Mouse (Mus musculus) natural killer cell, adult 2 months (primary cell): ENCODE measurements at regions not wholly inside any gene's neighbourhood (a gene's known extent, or its start where the extent isn't known, plus 50 kb on each side); places are given as distances from the start of the nearest gene placed in this dataset.

Experiments
- DNase-seq, 2 experiments: peaks; one replicate each; pipeline ENCODE4 v3.0.0; 2022; ENCODE audit warnings: low spot score in 2 of 2

GRCm38 (mm10) chrX:108608446-108608845 is 56.2 kb downstream of the Gm379 start:
- DNase-seq = no peak

DNA sequence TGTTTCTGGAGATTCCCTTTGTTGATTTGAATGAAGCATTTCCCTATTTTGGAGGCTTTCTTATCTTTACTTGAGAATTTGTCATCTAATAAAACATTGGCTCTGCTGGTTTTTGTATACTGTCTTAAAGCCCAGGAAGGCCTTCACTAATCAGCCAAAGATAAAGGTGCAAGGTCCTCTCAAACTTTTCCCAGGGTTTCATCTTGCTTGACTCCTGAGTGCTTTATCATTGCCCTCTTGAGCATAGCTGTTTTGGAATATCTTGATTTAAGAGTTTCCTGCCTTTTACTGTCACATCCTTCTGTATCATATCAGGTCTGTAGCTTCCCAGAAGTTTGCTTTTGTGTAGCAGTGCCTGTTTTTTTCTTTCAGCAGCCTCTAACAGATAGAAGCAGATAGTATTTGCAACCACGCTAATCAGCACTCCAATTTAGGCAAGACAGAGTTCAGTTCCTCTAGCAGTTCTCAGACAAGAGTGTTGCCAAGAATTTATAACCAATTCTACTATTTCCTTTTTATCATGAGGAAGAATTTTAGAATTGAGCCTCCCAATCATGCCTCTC is 64.7 kb downstream of the Gm379 start:
- no peak for DNase-seq

DNA sequence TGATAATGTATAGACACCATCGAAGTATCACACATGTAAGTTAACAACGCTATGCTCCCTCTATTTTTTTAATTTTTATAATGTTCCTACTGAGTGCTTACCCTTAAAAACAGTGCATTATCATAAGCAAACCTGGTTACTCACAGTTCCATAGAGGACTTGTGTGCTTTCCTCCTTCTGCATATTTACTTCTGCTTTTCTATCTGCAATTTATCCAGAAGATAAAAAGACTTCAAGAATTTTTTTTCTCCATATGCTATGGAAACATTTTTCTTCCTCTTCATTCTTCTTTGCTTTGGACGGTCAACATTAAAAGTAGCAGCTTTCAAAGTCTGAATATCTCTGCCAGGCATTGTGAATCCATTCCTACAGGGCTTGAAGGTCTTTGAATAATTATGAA is 102.7 kb downstream of the Gm379 start:
- no peak for DNase-seq

DNA sequence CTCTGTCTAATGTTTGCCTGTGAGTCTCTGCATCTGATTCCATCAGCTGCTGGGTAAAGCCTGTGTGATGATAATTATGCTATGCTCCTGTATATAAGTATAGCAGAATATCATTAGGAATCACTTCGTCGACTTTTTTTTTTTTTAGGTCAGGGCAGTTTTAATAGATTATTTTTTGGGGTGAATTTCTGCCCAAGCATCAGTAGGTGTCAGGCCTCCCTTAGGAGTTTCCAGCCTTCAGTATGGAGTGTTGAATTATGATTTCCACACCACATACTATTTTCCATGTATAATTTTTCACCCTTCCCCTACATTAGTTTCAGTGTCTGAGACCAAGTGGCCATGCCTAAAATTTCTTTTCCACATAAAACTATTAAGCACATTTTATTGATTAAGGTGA is 121.5 kb downstream of the Gm379 start:
- no peak for DNase-seq

DNA sequence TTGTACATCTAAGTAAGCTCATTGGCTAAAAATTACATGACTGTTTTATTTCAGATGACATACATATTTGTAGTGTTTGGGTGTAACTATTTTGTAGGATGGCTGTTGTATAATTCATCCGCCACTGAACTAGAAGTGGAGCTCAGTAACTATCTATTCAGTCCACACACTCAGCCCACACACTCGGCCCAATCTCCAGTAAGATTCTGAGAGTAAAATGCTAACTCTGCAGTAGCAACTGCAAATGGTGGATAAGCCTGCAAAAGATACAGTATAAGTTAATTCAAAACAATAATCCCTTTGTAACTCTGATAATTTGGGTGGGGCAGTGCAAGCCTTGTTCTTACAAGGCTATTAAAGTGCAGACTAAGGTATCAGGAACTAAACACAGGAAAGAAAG is 123.3 kb downstream of the Gm379 start:
- no peak for DNase-seq

DNA sequence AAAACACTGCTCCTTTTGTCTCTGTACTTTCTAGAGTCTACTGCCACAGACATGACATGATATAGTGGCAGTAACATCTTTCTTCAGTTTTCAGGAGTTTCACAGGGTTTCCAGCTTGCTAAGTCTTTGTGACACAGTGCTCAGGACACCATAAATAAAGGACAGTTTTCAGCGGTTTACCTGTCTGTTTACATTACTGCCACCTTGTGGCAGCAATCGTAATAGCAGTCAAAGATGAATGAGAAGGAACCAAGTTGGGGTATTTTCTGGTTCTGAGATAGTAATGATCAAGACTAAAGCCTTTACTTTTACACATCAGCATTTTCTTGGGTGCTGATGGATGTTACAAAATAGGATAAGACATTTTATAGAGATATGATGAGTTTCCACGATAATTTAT is 127.7 kb downstream of the Gm379 start:
- DNase-seq = peak; percentile 7
